Mouse (Mus musculus): ENCODE results near the gene Rora. TPM values are rescaled to one million over a fixed set of nuclear protein-coding genes. Genes with fewer than 3 reads are reported as not detected.

Gene Rora
- polyA plus RNA-seq, 1 experiment, result 4.5 TPM

GRCm38 (mm10) chr9:68809536-68809935 lies 155.9 kb downstream of the Rora start:
- H3K4me1 ChIP-seq (ENCODE audit: control insufficient read depth, insufficient read depth, insufficient read length, low read length), result no peaks in the 10 kb centered on the region
- no peak overlapping the region for H3K27ac ChIP-seq (ENCODE audit: insufficient read depth, low read depth, low read length)
- WGBS, result 65% methylated on average over 5 of the region's 5 CpGs
- no peak overlapping the region for H3K4me3 ChIP-seq (ENCODE audit: low read depth, low read length)
- H3K36me3 ChIP-seq (ENCODE audit: control insufficient read depth, insufficient read depth, low read length), result no peaks in the 10 kb centered on the region
- TF ChIP-seq POLR2A (IDR thresholded peaks at IDR 0.05; ENCODE audit: low read depth, low read length), result no peak
- TF ChIP-seq CTCF (IDR thresholded peaks at IDR 0.05; ENCODE audit: extremely low read depth, insufficient read length, insufficient replicate concordance, low read depth, low read length), result no peak
- no peaks in the 10 kb centered on the region for H3K27me3 ChIP-seq (ENCODE audit: control insufficient read depth, insufficient read depth, low read length)

- H3K4me3 ChIP-seq (ENCODE audit: low read depth, low read length), result no peak overlapping the region
- H3K27me3 ChIP-seq (ENCODE audit: control insufficient read depth, insufficient read depth, low read length), result no peaks in the 10 kb centered on the region
- TF ChIP-seq POLR2A (IDR thresholded peaks at IDR 0.05; ENCODE audit: low read depth, low read length), result no peak
- TF ChIP-seq CTCF (IDR thresholded peaks at IDR 0.05; ENCODE audit: extremely low read depth, insufficient read length, insufficient replicate concordance, low read depth, low read length), result no peak
- no peak overlapping the region for H3K27ac ChIP-seq (ENCODE audit: insufficient read depth, low read depth, low read length)
- WGBS, result 92% methylated on average over 1 of the region's 1 CpGs
- H3K36me3 ChIP-seq (ENCODE audit: control insufficient read depth, insufficient read depth, low read length), result no peaks in the 10 kb centered on the region
- no peaks in the 10 kb centered on the region for H3K4me1 ChIP-seq (ENCODE audit: control insufficient read depth, insufficient read depth, insufficient read length, low read length)
These were observed 161.1 kb downstream of the Rora start for GRCm38 (mm10) chr9:68814723-68815122.

DNA sequence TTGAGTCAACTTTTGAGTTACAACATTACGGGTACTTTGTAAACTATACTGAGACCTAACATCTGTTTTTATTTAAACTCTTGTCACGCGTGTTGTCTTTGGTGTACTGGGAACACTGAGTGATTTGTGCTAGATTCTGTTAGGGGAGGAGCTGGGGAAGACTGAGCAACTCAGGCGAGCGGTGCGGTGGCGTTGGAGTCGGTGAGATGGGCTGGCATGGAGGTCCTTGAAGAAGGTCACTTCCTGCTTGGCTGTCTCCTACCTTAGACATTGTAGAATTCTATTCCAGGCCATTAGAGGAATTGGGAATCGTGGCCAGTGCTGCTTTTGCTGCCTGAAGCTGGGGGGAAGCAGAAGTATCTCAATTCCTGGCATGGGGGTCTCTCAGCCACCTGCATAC lies 162.3 kb downstream of the Rora start:
- Histone ChIP-seq H3K4me1 (ENCODE audit: control insufficient read depth, insufficient read depth, insufficient read length, low read length) (no peaks in the 10 kb centered on the region), H3K36me3 (ENCODE audit: control insufficient read depth, insufficient read depth, low read length) (no peaks in the 10 kb centered on the region), H3K27ac (ENCODE audit: insufficient read depth, low read depth, low read length) (no peak overlapping the region), H3K4me3 (ENCODE audit: low read depth, low read length) (no peak overlapping the region), H3K27me3 (ENCODE audit: control insufficient read depth, insufficient read depth, low read length) (no peaks in the 10 kb centered on the region)
- TF ChIP-seq POLR2A (IDR thresholded peaks at IDR 0.05; ENCODE audit: low read depth, low read length), result no peak
- TF ChIP-seq CTCF (IDR thresholded peaks at IDR 0.05; ENCODE audit: extremely low read depth, insufficient read length, insufficient replicate concordance, low read depth, low read length), result no peak
- 88% methylated on average over 9 of the region's 9 CpGs for WGBS

GRCm38 (mm10) chr9:68820036-68820435 lies 166.4 kb downstream of the Rora start:
- TF ChIP-seq CTCF (IDR thresholded peaks at IDR 0.05; ENCODE audit: extremely low read depth, insufficient read length, insufficient replicate concordance, low read depth, low read length), result no peak
- no peak for TF ChIP-seq POLR2A (IDR thresholded peaks at IDR 0.05; ENCODE audit: low read depth, low read length)
- Histone ChIP-seq H3K27me3 (ENCODE audit: control insufficient read depth, insufficient read depth, low read length) (no peaks in the 10 kb centered on the region), H3K27ac (ENCODE audit: insufficient read depth, low read depth, low read length) (no peak overlapping the region), H3K4me3 (ENCODE audit: low read depth, low read length) (no peak overlapping the region), H3K36me3 (ENCODE audit: control insufficient read depth, insufficient read depth, low read length) (no peaks in the 10 kb centered on the region), H3K4me1 (ENCODE audit: control insufficient read depth, insufficient read depth, insufficient read length, low read length) (no peaks in the 10 kb centered on the region)
- WGBS, result 57% methylated on average over 4 of the region's 4 CpGs

DNA sequence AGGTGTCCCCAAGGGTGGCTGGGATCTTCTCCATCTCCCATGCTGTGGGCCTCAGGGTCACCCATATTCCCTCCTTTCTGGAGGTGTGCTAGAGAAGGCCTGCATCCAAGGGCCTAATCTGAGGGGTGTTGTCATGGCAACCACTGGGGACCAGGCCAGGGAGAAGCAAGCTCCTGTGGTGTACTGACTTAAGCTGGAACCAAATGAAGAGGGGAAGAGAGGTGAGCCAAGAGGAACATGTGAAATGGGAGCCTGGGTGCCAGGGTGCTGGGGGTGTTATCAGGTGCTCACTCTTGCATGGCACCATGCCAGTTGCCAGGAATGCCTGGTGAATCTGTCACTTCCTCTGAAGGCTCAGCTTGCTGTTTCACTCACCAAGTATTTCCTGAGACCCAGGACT lies 166.9 kb downstream of the Rora start:
- Histone ChIP-seq H3K27me3 (ENCODE audit: control insufficient read depth, insufficient read depth, low read length) (no peaks in the 10 kb centered on the region), H3K27ac (ENCODE audit: insufficient read depth, low read depth, low read length) (no peak overlapping the region), H3K4me3 (ENCODE audit: low read depth, low read length) (no peak overlapping the region), H3K4me1 (ENCODE audit: control insufficient read depth, insufficient read depth, insufficient read length, low read length) (no peaks in the 10 kb centered on the region), H3K36me3 (ENCODE audit: control insufficient read depth, insufficient read depth, low read length) (no peaks in the 10 kb centered on the region)
- TF ChIP-seq POLR2A (IDR thresholded peaks at IDR 0.05; ENCODE audit: low read depth, low read length) (no peak), CTCF (IDR thresholded peaks at IDR 0.05; ENCODE audit: extremely low read depth, insufficient read length, insufficient replicate concordance, low read depth, low read length) (no peak)

GRCm38 (mm10) chr9:68821388-68821787 lies 167.8 kb downstream of the Rora start:
- no peak overlapping the region for H3K4me3 ChIP-seq (ENCODE audit: low read depth, low read length)
- H3K4me1 ChIP-seq (ENCODE audit: control insufficient read depth, insufficient read depth, insufficient read length, low read length), result no peaks in the 10 kb centered on the region
- H3K27ac ChIP-seq (ENCODE audit: insufficient read depth, low read depth, low read length), result no peak overlapping the region
- H3K36me3 ChIP-seq (ENCODE audit: control insufficient read depth, insufficient read depth, low read length), result no peaks in the 10 kb centered on the region
- WGBS, result 70% methylated on average over 1 of the region's 1 CpGs
- TF ChIP-seq CTCF (IDR thresholded peaks at IDR 0.05; ENCODE audit: extremely low read depth, insufficient read length, insufficient replicate concordance, low read depth, low read length), result no peak
- H3K27me3 ChIP-seq (ENCODE audit: control insufficient read depth, insufficient read depth, low read length), result no peaks in the 10 kb centered on the region

DNA sequence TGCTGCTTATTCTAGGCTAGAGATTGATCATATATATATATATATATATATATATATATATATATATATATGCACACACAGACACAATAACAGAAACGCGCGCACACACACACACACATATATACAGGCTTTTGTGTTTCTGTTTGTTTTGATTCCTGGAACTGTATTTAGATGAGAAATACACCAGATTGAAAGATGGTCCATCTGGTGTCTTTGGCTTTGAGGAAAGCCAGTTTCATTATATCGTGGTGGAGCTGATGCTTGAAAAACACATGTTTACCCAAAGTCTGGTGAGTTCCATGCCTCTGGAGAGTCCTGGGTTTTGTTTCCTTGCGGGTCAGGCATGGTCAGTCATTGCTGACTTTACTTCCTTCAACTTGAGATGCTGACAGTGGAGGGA lies 169.7 kb downstream of the Rora start:
- Histone ChIP-seq H3K27me3 (ENCODE audit: control insufficient read depth, insufficient read depth, low read length) (no peaks in the 10 kb centered on the region), H3K4me3 (ENCODE audit: low read depth, low read length) (no peak overlapping the region), H3K4me1 (ENCODE audit: control insufficient read depth, insufficient read depth, insufficient read length, low read length) (no peaks in the 10 kb centered on the region), H3K36me3 (ENCODE audit: control insufficient read depth, insufficient read depth, low read length) (no peaks in the 10 kb centered on the region), H3K27ac (ENCODE audit: insufficient read depth, low read depth, low read length) (no peak overlapping the region)
- 92% methylated on average over 5 of the region's 5 CpGs for WGBS
- TF ChIP-seq POLR2A (IDR thresholded peaks at IDR 0.05; ENCODE audit: low read depth, low read length) (no peak), CTCF (IDR thresholded peaks at IDR 0.05; ENCODE audit: extremely low read depth, insufficient read length, insufficient replicate concordance, low read depth, low read length) (no peak)

DNA sequence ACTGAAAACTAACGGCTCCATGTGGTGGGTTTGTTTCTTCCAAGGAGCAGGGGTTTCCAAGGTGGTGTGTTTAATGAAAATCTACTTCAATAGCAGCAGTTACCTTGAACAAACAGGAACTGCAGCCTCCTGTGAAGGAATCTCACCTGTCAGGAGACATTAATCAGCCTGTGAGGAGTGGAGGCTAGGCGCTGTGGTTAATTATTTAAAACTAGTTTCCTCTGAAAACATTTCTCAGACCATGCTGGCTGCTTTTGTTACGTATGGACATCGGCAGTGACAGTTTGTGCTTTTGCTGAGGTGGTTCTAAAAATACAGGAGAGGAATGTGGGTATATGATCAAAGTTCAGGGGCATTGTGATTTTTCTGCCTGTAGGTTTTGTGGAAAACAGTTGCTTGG lies 171.5 kb downstream of the Rora start:
- TF ChIP-seq POLR2A (IDR thresholded peaks at IDR 0.05; ENCODE audit: low read depth, low read length) (no peak), CTCF (IDR thresholded peaks at IDR 0.05; ENCODE audit: extremely low read depth, insufficient read length, insufficient replicate concordance, low read depth, low read length) (no peak)
- Histone ChIP-seq H3K4me3 (ENCODE audit: low read depth, low read length) (no peak overlapping the region), H3K4me1 (ENCODE audit: control insufficient read depth, insufficient read depth, insufficient read length, low read length) (no peaks in the 10 kb centered on the region), H3K27ac (ENCODE audit: insufficient read depth, low read depth, low read length) (no peak overlapping the region), H3K27me3 (ENCODE audit: control insufficient read depth, insufficient read depth, low read length) (no peaks in the 10 kb centered on the region), H3K36me3 (ENCODE audit: control insufficient read depth, insufficient read depth, low read length) (no peaks in the 10 kb centered on the region)
- WGBS, result 27% methylated on average over 4 of the region's 4 CpGs
